Mouse (Mus musculus) liver, embryonic 15.5 days (tissue): ENCODE data around the gene Gpd1. TPM values are rescaled to one million over a fixed set of nuclear protein-coding genes. Genes with fewer than 3 reads are reported as not detected.

Experiments
- ATAC-seq: fragments of 200-750 bp; cut with Nextera tagmentation; 2 replicates; pipeline ENCODE4 v1.8.0; 2017; ENCODE audit warnings: moderate number of reproducible peaks, mild to moderate bottlenecking, moderate library complexity; ENCODE audit not compliant: insufficient read depth
- H3K27ac ChIP-seq: fragments of 300-500 bp; sonication (generic); replicated peaks from 2 replicates; pipeline ENCODE4 v1.5.1; 2015; ENCODE audit warnings: mild to moderate bottlenecking, inconsistent platforms
- H3K27me3 ChIP-seq: fragments of 300-500 bp; sonication (generic); 2 replicates; pipeline ENCODE4 v1.6.1; 2015; ENCODE audit warnings: mild to moderate bottlenecking, inconsistent platforms
- H3K36me3 ChIP-seq: fragments of 300-500 bp; sonication (generic); replicated peaks from 2 replicates; pipeline ENCODE4 v1.6.1; 2015; ENCODE audit warnings: moderate library complexity, mild to moderate bottlenecking, inconsistent platforms
- H3K4me1 ChIP-seq: fragments of 300-500 bp; sonication (generic); replicated peaks from 2 replicates; pipeline ENCODE4 v1.6.1; 2015; ENCODE audit warnings: inconsistent platforms
- H3K4me2 ChIP-seq: fragments of 300-500 bp; sonication (generic); 2 replicates; pipeline ENCODE4 v1.6.1; 2015; ENCODE audit warnings: moderate library complexity, mild to moderate bottlenecking, inconsistent platforms
- H3K4me3 ChIP-seq: fragments of 300-500 bp; sonication (generic); replicated peaks from 2 replicates; pipeline ENCODE4 v1.5.1; 2015; ENCODE audit warnings: mild to moderate bottlenecking, inconsistent platforms
- H3K9ac ChIP-seq: fragments of 300-500 bp; sonication (generic); 2 replicates; pipeline ENCODE4 v1.6.1; 2015; ENCODE audit warnings: moderate library complexity, mild to moderate bottlenecking, inconsistent platforms
- H3K9me3 ChIP-seq: fragments of 300-500 bp; sonication (generic); replicated peaks from 2 replicates; pipeline ENCODE4 v1.6.1; 2016; ENCODE audit warnings: inconsistent platforms
- WGBS: fragments of 180-500 bp; shearing (Covaris S2); methylation state at CpG from one replicate; pipeline ENCODE4 v1.1.7; 2015; ENCODE audit warnings: mixed read lengths; ENCODE audit not compliant: insufficient replicate concordance; 5-methylcytosine and 5-hydroxymethylcytosine counted together
- polyA plus RNA-seq: library from polyadenylated mRNA; unstranded; fragments of >200 nt; fragmentation: Nextera tagmentation; extraction: Ambion mirVana; gene quantifications from 2 replicates; pipeline ENCODE4 v1.2.1, GENCODE M21; 2015

Gpd1 gene
- polyA plus RNA-seq, 1 experiment from 2014 or later: 26.7 TPM

GRCm38 (mm10) chr15:99712666-99713559, 4.4 kb upstream of the Gpd1 start:
- H3K4me1 ChIP-seq: peaks cover 61% of the 10 kb centered on the region
- no peaks in the 10 kb centered on the region for H3K9me3 ChIP-seq
- peaks cover 46% of the 10 kb centered on the region for H3K36me3 ChIP-seq
- ATAC-seq: no peak
- no peak overlapping the region for H3K4me2 ChIP-seq
- WGBS: 71% methylated on average over 13 of the region's 13 CpGs
- no peaks in the 10 kb centered on the region for H3K27me3 ChIP-seq
- H3K4me3 ChIP-seq: no peak overlapping the region
- H3K27ac ChIP-seq: no peak overlapping the region
- H3K9ac ChIP-seq: no peak overlapping the region

GRCm38 (mm10) chr15:99713569-99713968, 3.7 kb upstream of the Gpd1 start:
- Histone ChIP-seq H3K36me3 (peaks cover 39% of the 10 kb centered on the region), H3K4me3 (no peak overlapping the region)
- WGBS: 80% methylated on average over 3 of the region's 3 CpGs

GRCm38 (mm10) chr15:99714206-99714605, 3.1 kb upstream of the Gpd1 start:
- H3K9ac ChIP-seq: no peak overlapping the region
- WGBS: 57% methylated on average over 4 of the region's 4 CpGs
- no peak for ATAC-seq
- H3K4me1 ChIP-seq: peaks cover 61% of the 10 kb centered on the region
- H3K27me3 ChIP-seq: no peaks in the 10 kb centered on the region
- H3K4me3 ChIP-seq: no peak overlapping the region
- no peak overlapping the region for H3K27ac ChIP-seq
- no peak overlapping the region for H3K4me2 ChIP-seq
- H3K36me3 ChIP-seq: peaks cover 33% of the 10 kb centered on the region
- H3K9me3 ChIP-seq: no peaks in the 10 kb centered on the region

More at GRCm38 (mm10) chr15:99713569-99713968, 3.7 kb upstream of the Gpd1 start:
- no peaks in the 10 kb centered on the region for H3K27me3 ChIP-seq
- no peak overlapping the region for H3K9ac ChIP-seq
- H3K9me3 ChIP-seq: no peaks in the 10 kb centered on the region
- H3K4me1 ChIP-seq: peaks cover 61% of the 10 kb centered on the region
- no peak overlapping the region for H3K4me2 ChIP-seq
- ATAC-seq: no peak
- no peak overlapping the region for H3K27ac ChIP-seq

GRCm38 (mm10) chr15:99714858-99715257, 2.5 kb upstream of the Gpd1 start:
- H3K4me2 ChIP-seq: peak overlapping the region; percentile 26; the same call in 1 of the 2 replicates
- peak; percentile 29 for ATAC-seq
- peak overlapping the region; percentile 41; the same call in 1 of the 2 replicates for H3K27ac ChIP-seq

GRCm38 (mm10) chr15:99715361-99715865, 1.9 kb upstream of the Gpd1 start:
- no peak overlapping the region for H3K9ac ChIP-seq

More at GRCm38 (mm10) chr15:99714858-99715257, 2.5 kb upstream of the Gpd1 start:
- no peaks in the 10 kb centered on the region for H3K9me3 ChIP-seq
- WGBS: 38% methylated on average over 7 of the region's 7 CpGs
- peaks cover 27% of the 10 kb centered on the region for H3K36me3 ChIP-seq
- peaks cover 61% of the 10 kb centered on the region for H3K4me1 ChIP-seq
- H3K27me3 ChIP-seq: no peaks in the 10 kb centered on the region
- no peak overlapping the region for H3K4me3 ChIP-seq
- no peak overlapping the region for H3K9ac ChIP-seq

GRCm38 (mm10) chr15:99715982-99716746, 1.2 kb upstream of the Gpd1 start:
- Histone ChIP-seq H3K36me3 (peaks cover 15% of the 10 kb centered on the region), H3K4me1 (peaks cover 50% of the 10 kb centered on the region), H3K27ac (peak overlapping the region; percentile 10; the same call in 1 of the 2 replicates), H3K9me3 (no peaks in the 10 kb centered on the region), H3K4me3 (no peak overlapping the region), H3K27me3 (no peaks in the 10 kb centered on the region), H3K4me2 (no peak overlapping the region), H3K9ac (no peak overlapping the region)
- WGBS: 66% methylated on average over 11 of the region's 11 CpGs
- ATAC-seq: no peak; the same call in 1 of the 2 replicates

More at GRCm38 (mm10) chr15:99715361-99715865, 1.9 kb upstream of the Gpd1 start:
- peaks cover 58% of the 10 kb centered on the region for H3K4me1 ChIP-seq
- H3K36me3 ChIP-seq: peaks cover 22% of the 10 kb centered on the region
- H3K4me3 ChIP-seq: no peak overlapping the region
- peak overlapping the region; percentile 41 for H3K27ac ChIP-seq
- no peaks in the 10 kb centered on the region for H3K27me3 ChIP-seq
- peak; percentile 49 for ATAC-seq
- H3K4me2 ChIP-seq: peak overlapping the region; percentile 26
- 48% methylated on average over 13 of the region's 13 CpGs for WGBS
- no peaks in the 10 kb centered on the region for H3K9me3 ChIP-seq

GRCm38 (mm10) chr15:99716814-99717213, 501 bp upstream of the Gpd1 start:
- Histone ChIP-seq H3K4me2 (no peak overlapping the region), H3K4me1 (peaks cover 47% of the 10 kb centered on the region), H3K4me3 (no peak overlapping the region), H3K27me3 (no peaks in the 10 kb centered on the region), H3K9me3 (no peaks in the 10 kb centered on the region), H3K36me3 (peaks cover 8% of the 10 kb centered on the region), H3K9ac (no peak overlapping the region), H3K27ac (no peak overlapping the region)
- 68% methylated on average over 12 of the region's 12 CpGs for WGBS
- no peak for ATAC-seq

GRCm38 (mm10) chr15:99718461-99719021, 1.2 kb downstream of the Gpd1 start:
- Histone ChIP-seq H3K9me3 (no peaks in the 10 kb centered on the region), H3K27ac (peak overlapping the region; percentile 63), H3K4me2 (peak overlapping the region; percentile 43), H3K4me1 (peaks cover 53% of the 10 kb centered on the region), H3K9ac (no peak overlapping the region), H3K27me3 (0 out of 2 replicates have a peak, but pooled peaks cover 4% of the 10 kb centered on the region), H3K36me3 (no peaks in the 10 kb centered on the region), H3K4me3 (peak overlapping the region; percentile 40; the same call in 1 of the 2 replicates)
- 62% methylated on average over 9 of the region's 9 CpGs for WGBS
- ATAC-seq: no peak

- Histone ChIP-seq H3K9ac (no peak overlapping the region), H3K4me2 (no peak overlapping the region), H3K4me1 (peaks cover 55% of the 10 kb centered on the region), H3K27ac (no peak overlapping the region), H3K9me3 (no peaks in the 10 kb centered on the region), H3K27me3 (0 out of 2 replicates have a peak, but pooled peaks cover 4% of the 10 kb centered on the region), H3K36me3 (no peaks in the 10 kb centered on the region), H3K4me3 (no peak overlapping the region)
- no peak for ATAC-seq
- 57% methylated on average over 8 of the region's 8 CpGs for WGBS
Measured at GRCm38 (mm10) chr15:99719865-99720264, 2.5 kb downstream of the Gpd1 start.

- no peak overlapping the region for H3K9ac ChIP-seq
- H3K27ac ChIP-seq: no peak overlapping the region
- 0 out of 2 replicates have a peak, but pooled peaks cover 4% of the 10 kb centered on the region for H3K27me3 ChIP-seq
- H3K9me3 ChIP-seq: no peaks in the 10 kb centered on the region
- WGBS: 69% methylated on average over 25 of the region's 25 CpGs
- H3K4me1 ChIP-seq: peaks cover 47% of the 10 kb centered on the region
- H3K4me2 ChIP-seq: no peak overlapping the region
- H3K36me3 ChIP-seq: no peaks in the 10 kb centered on the region
- no peak overlapping the region for H3K4me3 ChIP-seq
- ATAC-seq: no peak
Measured at GRCm38 (mm10) chr15:99721921-99722743, 4.8 kb downstream of the Gpd1 start.
